Mouse (Mus musculus): ENCODE data around the gene Klhl3. TPM values are rescaled to one million over a fixed set of nuclear protein-coding genes. Genes with fewer than 3 reads are reported as not detected.

Klhl3 gene
- total RNA-seq, 2 experiments from 2014 or later = 2.6 TPM

- intact Hi-C loops (cut with DNase I) = no loop called here
- no peak for DNase-seq (ENCODE audit: low spot score)
Observed at GRCm38 (mm10) chr13:57996536-57996935, 116.9 kb downstream of the Klhl3 start.

GRCm38 (mm10) chr13:57995864-57996263 is 117.5 kb downstream of the Klhl3 start:
- no peak for DNase-seq (ENCODE audit: low spot score)
- intact Hi-C loops (cut with DNase I) = no loop called here

DNA sequence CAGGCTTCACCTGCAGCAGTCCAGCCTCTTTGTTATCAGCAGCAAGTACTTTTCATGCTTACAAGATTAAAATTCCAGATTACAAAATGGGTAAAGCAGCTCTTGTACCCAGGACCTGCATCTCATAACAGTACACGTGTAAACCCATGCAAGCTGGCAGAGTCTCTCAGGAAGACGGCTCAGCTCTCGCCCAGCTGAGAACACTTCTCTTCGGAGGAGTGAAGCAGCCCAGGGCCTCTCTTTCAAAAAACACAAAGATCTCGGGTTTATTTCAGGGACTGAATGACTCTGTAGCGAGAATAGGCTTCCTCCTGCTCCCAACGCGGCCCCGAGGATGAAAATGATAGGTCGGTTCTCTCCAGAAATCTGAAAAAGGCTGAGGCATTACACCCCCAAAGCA is 128.8 kb downstream of the Klhl3 start:
- intact Hi-C loops (cut with DNase I) = no loop called here
- DNase-seq (ENCODE audit: low spot score) = no peak

GRCm38 (mm10) chr13:57984163-57984562 is 129.2 kb downstream of the Klhl3 start:
- intact Hi-C loops (cut with DNase I) = no loop called here
- DNase-seq (ENCODE audit: low spot score) = no peak

DNA sequence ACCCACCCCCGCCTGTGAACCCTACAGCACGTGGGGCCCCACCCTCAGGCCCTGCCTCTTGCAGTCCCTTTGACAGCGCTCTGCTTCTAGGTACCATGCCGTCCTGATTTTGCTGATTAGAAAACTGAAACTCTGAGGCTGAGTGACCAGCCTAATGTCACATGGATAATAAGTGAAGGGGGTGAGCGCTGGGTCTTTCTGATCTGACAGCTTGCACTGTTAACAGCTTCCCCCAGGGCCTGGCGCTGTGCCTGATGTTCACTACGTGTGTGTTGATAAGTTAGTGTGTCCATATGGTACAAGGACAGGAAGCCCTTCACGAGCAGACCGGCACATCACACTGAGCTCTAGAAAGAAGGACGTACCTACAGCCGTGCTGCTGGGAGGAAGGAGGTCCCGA is 130.1 kb downstream of the Klhl3 start:
- intact Hi-C loops (cut with DNase I) = no loop called here
- DNase-seq (ENCODE audit: low spot score) = no peak

- DNase-seq (ENCODE audit: low spot score) = no peak
- intact Hi-C loops (cut with DNase I) = no loop called here
Observed at GRCm38 (mm10) chr13:57982904-57983303, 130.5 kb downstream of the Klhl3 start.

DNA sequence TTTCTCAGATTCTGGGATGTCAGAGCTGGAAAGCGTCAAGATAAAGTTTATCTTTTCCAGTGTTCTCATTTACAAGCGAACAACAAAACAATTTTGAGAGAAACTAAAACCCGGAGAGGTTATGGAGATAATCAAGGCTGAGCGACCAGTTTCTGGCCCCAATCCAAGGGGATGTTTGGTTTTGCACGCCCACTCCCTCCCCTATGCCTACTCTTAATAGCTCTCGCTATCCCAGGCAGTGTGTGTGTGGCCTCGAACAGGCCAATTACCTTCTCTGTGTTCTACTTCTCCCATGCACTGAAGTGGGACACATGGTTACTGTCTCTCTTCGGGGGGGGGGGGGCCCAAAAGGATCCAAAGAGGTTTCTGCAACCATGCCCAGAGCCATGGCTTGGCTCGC is 132.7 kb downstream of the Klhl3 start:
- DNase-seq (ENCODE audit: low spot score) = no peak
- intact Hi-C loops (cut with DNase I) = no loop called here

- intact Hi-C loops (cut with DNase I) = no loop called here
- DNase-seq (ENCODE audit: low spot score) = no peak
Observed at GRCm38 (mm10) chr13:57980071-57980470, 133.3 kb downstream of the Klhl3 start.

- DNase-seq (ENCODE audit: low spot score) = no peak
- intact Hi-C loops (cut with DNase I) = no loop called here
Observed at GRCm38 (mm10) chr13:57978931-57979330, 134.5 kb downstream of the Klhl3 start.

DNA sequence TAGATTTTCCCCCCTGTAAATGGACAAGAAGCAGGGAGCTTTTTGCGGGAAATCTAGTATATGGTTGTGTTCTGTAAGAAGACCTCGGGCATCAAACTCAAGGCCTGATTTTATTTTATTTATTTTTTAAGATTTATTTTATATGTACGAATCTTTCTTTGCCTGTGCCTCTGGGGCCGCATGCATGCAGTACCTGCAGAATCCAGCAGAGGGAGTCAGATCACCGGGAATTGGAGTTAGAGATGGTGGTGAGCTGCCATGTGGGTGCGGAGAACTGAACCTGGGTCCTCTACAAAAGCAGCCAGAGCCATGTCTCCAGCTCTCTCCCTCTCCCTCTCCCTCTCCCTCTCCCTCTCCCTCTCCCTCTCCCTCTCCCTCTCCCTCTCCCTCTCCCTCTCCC is 135.7 kb downstream of the Klhl3 start:
- no peak for DNase-seq (ENCODE audit: low spot score)
- intact Hi-C loops (cut with DNase I) = no loop called here

- intact Hi-C loops (cut with DNase I) = no loop called here
- no peak for DNase-seq (ENCODE audit: low spot score)
Observed at GRCm38 (mm10) chr13:57965658-57966057, 147.7 kb downstream of the Klhl3 start.

DNA sequence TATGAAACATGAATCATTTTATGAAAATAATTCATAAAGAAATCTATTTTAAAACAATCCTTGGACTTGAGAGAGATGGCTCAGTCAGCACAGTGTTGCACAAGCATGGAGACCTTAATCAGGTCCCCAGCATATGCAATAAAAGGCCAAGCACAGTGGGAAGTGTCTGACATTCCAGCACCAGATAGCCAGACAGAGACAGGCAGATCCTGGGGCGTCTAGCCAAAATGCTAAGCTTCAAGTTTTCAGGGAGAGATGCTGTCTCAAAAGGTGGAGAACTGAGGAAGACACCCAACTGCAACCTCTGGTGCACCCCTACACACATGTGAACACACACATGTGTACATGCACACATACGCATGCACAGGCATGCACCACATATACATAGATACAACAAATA is 153.1 kb downstream of the Klhl3 start:
- no peak for DNase-seq (ENCODE audit: low spot score)
- intact Hi-C loops (cut with DNase I) = no loop called here

GRCm38 (mm10) chr13:57959806-57960205 is 153.6 kb downstream of the Klhl3 start:
- intact Hi-C loops (cut with DNase I) = no loop called here
- no peak for DNase-seq (ENCODE audit: low spot score)

Small RNAs within 50 kb of the gene (microRNA-seq; reads per million reads assigned to microRNA genes)
- 555 reads per million, percentile 76 among the genes with 10 or more reads in this experiment for gene Mir874

Other genes starting within 250 kb of the Klhl3 start
- gene Spock1, start 205.3 kb downstream of the Klhl3 start, total RNA-seq (2021) = under 1 TPM; 0.16 to 0.17 TPM
- gene Hnrnpa0, start 15.0 kb upstream of the Klhl3 start, total RNA-seq (2021) = 10 to 100 TPM; 64.3 to 70.2 TPM
- 10 to 100 TPM; 23.2 to 24.3 TPM for gene Idnk, start 44.1 kb upstream of the Klhl3 start, total RNA-seq (2021)
- 10 to 100 TPM; 48.2 to 50.2 TPM for gene Ubqln1, start 102.1 kb upstream of the Klhl3 start, total RNA-seq (2021)
- gene Gkap1, start 162.1 kb upstream of the Klhl3 start, total RNA-seq (2021) = 10 to 100 TPM; 20.7 to 21.9 TPM
- gene Kif27, start 245.5 kb upstream of the Klhl3 start, total RNA-seq (2021) = under 1 TPM; 0.08 to 0.13 TPM

Data from heart, postnatal 25 days (tissue).